Mouse (Mus musculus): ENCODE measurements around the gene Anxa5.
A peak's percentile ranks its signal among the peaks of the same experiment; 100 is the strongest.

The Anxa5 gene

GRCm38 (mm10) chr3:36446506-36446905 lies 29.2 kb downstream of the Anxa5 start:
- no peak for DNase-seq

GRCm38 (mm10) chr3:36446041-36446440 lies 29.7 kb downstream of the Anxa5 start:
- DNase-seq: no peak

GRCm38 (mm10) chr3:36442426-36442825 lies 33.3 kb downstream of the Anxa5 start:
- DNase-seq: peak; percentile 70

- DNase-seq: peak; percentile 26
These were observed 35.4 kb downstream of the Anxa5 start for GRCm38 (mm10) chr3:36440280-36440679.

- DNase-seq: no peak
These were observed 45.3 kb downstream of the Anxa5 start for GRCm38 (mm10) chr3:36430360-36430759.

GRCm38 (mm10) chr3:36427386-36427785 lies 48.3 kb downstream of the Anxa5 start:
- DNase-seq: no peak

GRCm38 (mm10) chr3:36409456-36409855 lies 66.2 kb downstream of the Anxa5 start:
- no peak for DNase-seq

- DNase-seq: no peak
These were observed 68.7 kb downstream of the Anxa5 start for GRCm38 (mm10) chr3:36406967-36407366.

GRCm38 (mm10) chr3:36406340-36406739 lies 69.4 kb downstream of the Anxa5 start:
- no peak for DNase-seq

- DNase-seq: no peak
These were observed 73.8 kb downstream of the Anxa5 start for GRCm38 (mm10) chr3:36401900-36402299.

- DNase-seq: peak; percentile 15
These were observed 75.0 kb downstream of the Anxa5 start for GRCm38 (mm10) chr3:36400657-36401056.
